Mouse (Mus musculus): ENCODE data around the gene Vash1.

Vash1 gene

GRCm38 (mm10) chr12:86716962-86717361 is 38.5 kb downstream of the Vash1 start:
- DNase-seq (ENCODE audit: inconsistent age in 2 of 2, low spot score in 1 of 2): no peak

GRCm38 (mm10) chr12:86719961-86720639 is 41.6 kb downstream of the Vash1 start:
- no peak for DNase-seq (ENCODE audit: inconsistent age in 2 of 2, low spot score in 1 of 2)

- no peak for DNase-seq (ENCODE audit: inconsistent age in 2 of 2, low spot score in 1 of 2)
Measured at GRCm38 (mm10) chr12:86721453-86721852, 43.0 kb downstream of the Vash1 start.

GRCm38 (mm10) chr12:86724300-86724699 is 45.8 kb downstream of the Vash1 start:
- no peak for DNase-seq (ENCODE audit: inconsistent age in 2 of 2, low spot score in 1 of 2)

- DNase-seq (ENCODE audit: inconsistent age in 2 of 2, low spot score in 1 of 2): no peak
Measured at GRCm38 (mm10) chr12:86725706-86726105, 47.2 kb downstream of the Vash1 start.

GRCm38 (mm10) chr12:86726120-86726640 is 47.7 kb downstream of the Vash1 start, which contains the start of gene Angel1:
Angel1 (minus strand) TSS chr12:86726460.
- peak; percentile 97 to 98 for DNase-seq (ENCODE audit: inconsistent age in 2 of 2, low spot score in 1 of 2)

- DNase-seq (ENCODE audit: inconsistent age in 2 of 2, low spot score in 1 of 2): no peak
Measured at GRCm38 (mm10) chr12:86734319-86734810, 55.9 kb downstream of the Vash1 start, which contains the start of gene Lrrc74a. Lrrc74a (plus strand) TSS chr12:86734369.
